Comparison of ENCODE assay signal across 7 mouse cellular contexts in the genomic region with DNA sequence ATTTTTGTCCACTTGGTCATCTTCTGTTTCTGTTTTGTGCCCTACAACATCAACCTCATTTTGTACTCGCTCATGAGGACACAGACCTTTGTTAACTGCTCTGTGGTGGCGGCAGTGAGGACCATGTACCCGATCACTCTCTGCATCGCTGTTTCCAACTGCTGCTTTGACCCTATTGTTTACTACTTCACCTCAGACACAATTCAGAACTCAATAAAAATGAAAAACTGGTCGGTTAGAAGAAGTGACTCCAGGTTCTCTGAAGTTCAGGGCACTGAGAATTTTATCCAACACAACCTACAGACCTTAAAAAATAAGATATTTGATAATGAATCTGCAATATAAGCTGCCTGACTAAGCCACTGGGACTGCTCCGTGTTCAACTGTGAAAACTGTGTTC. TPM values are rescaled to one million over a fixed set of nuclear protein-coding genes. Genes with fewer than 3 reads are reported as not detected.
DNase-seq lines count a peak whose midpoint lies in the region; ATAC-seq and TF ChIP-seq lines count a peak whose summit lies in the region.

No protein-coding gene starts in this region.

- peak overlapping the region; percentile 62 for H3K9ac ChIP-seq in ES-E14 (ENCODE audit: insufficient read depth, low read depth, low read length, poor library complexity, severe bottlenecking)
- H3K9ac ChIP-seq in heart, embryonic 16.5 days (ENCODE audit: low read length) = peak overlapping the region; percentile 80
- H3K9ac ChIP-seq in limb, embryonic 11.5 days (ENCODE audit: low read length) = peak overlapping the region; percentile 81

- H3K27me3 ChIP-seq in heart, embryonic 16.5 days (ENCODE audit: control insufficient read depth, insufficient read depth, low read length) = no peaks in the 10 kb centered on the region
- no peaks in the 10 kb centered on the region for H3K27me3 ChIP-seq in limb, embryonic 11.5 days (ENCODE audit: control insufficient read depth, insufficient read depth, low read length)

- in situ Hi-C loops in ES-E14 (cut with MboI; ENCODE audit: low sequenced_read_pairs in 2 of 2, unreplicated experiment in 2 of 2) = no loop called here

- peak overlapping the region; percentile 38; the same call in 1 of the 2 replicates for H3K27ac ChIP-seq in ES-E14 (ENCODE audit: insufficient read depth, low read depth, low read length, poor library complexity, severe bottlenecking)
- peak overlapping the region; percentile 90 for H3K27ac ChIP-seq in heart, embryonic 16.5 days (ENCODE audit: low read length)
- H3K27ac ChIP-seq in limb, embryonic 11.5 days (replicated peaks; ENCODE audit: low read depth, low read length) = peak overlapping the region; percentile 83

- no peak for DNase-seq in ES-E14 (ENCODE audit: low read depth, low spot score)
- peak; percentile 72 for DNase-seq in limb, embryonic 11.5 days (ENCODE audit: low spot score)
- DNase-seq in neural tube, embryonic 10.5 days (ENCODE audit: extremely low spot score, low spot score) = peak; percentile 42
- DNase-seq in frontal cortex, adult 2 months (ENCODE audit: extremely low spot score in 1 of 2, low spot score in 1 of 2) = no peak
- no peak for DNase-seq in urinary bladder, postnatal 25 days (ENCODE audit: low spot score)

- no peaks in the 10 kb centered on the region for H3K9me3 ChIP-seq in ES-E14 (ENCODE audit: control insufficient read depth, insufficient read depth, low read depth, low read length)
- peaks cover 2% of the 10 kb centered on the region; the same call in 1 of the 2 replicates for H3K9me3 ChIP-seq in heart, embryonic 16.5 days (replicated peaks; ENCODE audit: control insufficient read depth, low read length)
- H3K9me3 ChIP-seq in limb, embryonic 11.5 days (ENCODE audit: control insufficient read depth, low read length) = no peaks in the 10 kb centered on the region

- H3K4me2 ChIP-seq in heart, embryonic 16.5 days (ENCODE audit: low read depth, low read length) = peak overlapping the region; percentile 66
- peak overlapping the region; percentile 35; the same call in 1 of the 2 replicates for H3K4me2 ChIP-seq in limb, embryonic 11.5 days (ENCODE audit: low read depth, severe bottlenecking)

- no peaks in the 10 kb centered on the region for H3K36me3 ChIP-seq in ES-E14 (ENCODE audit: control insufficient read depth, insufficient read depth, low read length, poor library complexity, severe bottlenecking)
- H3K36me3 ChIP-seq in heart, embryonic 16.5 days (ENCODE audit: control insufficient read depth, insufficient read depth) = peaks cover 5% of the 10 kb centered on the region; the same call in 1 of the 2 replicates
- H3K36me3 ChIP-seq in limb, embryonic 11.5 days (ENCODE audit: control insufficient read depth, insufficient read depth, low read length) = no peaks in the 10 kb centered on the region

- WGBS in heart, embryonic 16.5 days = under 1% methylated on average over 6 of the region's 6 CpGs
- WGBS in limb, embryonic 11.5 days = under 1% methylated on average over 6 of the region's 6 CpGs

- ATAC-seq in common myeloid progenitor, adult 5-6 weeks (replicated peaks; ENCODE audit: low read depth, poor library complexity, severe bottlenecking) = 0 out of 2 replicates have a peak, but pooled peaks have one; percentile 36
- ATAC-seq in heart, embryonic 16.5 days (replicated peaks; ENCODE audit: extremely low read depth, insufficient read depth, low FRiP score) = peak; percentile 52; the same call in 1 of the 2 replicates
- ATAC-seq in limb, embryonic 11.5 days (ENCODE audit: insufficient number of reproducible peaks, low FRiP score, low TSS enrichment, low read depth) = 0 out of 2 replicates have a peak, but pooled peaks have one; percentile 58

- H3K4me1 ChIP-seq in ES-E14 (ENCODE audit: control insufficient read depth in 2 of 2, insufficient read depth in 2 of 2, low read length in 2 of 2, poor library complexity in 1 of 2) = peaks cover 4 to 6% of the 10 kb centered on the region in 2 experiments; a peak in 3 of 4 replicates
- peaks cover 10% of the 10 kb centered on the region for H3K4me1 ChIP-seq in heart, embryonic 16.5 days (ENCODE audit: control insufficient read depth, insufficient read depth, low read length)
- H3K4me1 ChIP-seq in limb, embryonic 11.5 days (ENCODE audit: control insufficient read depth, insufficient read depth, low read length) = peaks cover 14% of the 10 kb centered on the region; the same call in 1 of the 2 replicates

- H3K4me3 ChIP-seq in ES-E14 (ENCODE audit: insufficient read depth in 1 of 2, low read depth in 1 of 2, low read length in 2 of 2, poor library complexity in 1 of 2, severe bottlenecking in 1 of 2) = peak overlapping the region; percentile 70 to 80
- peak overlapping the region; percentile 67 for H3K4me3 ChIP-seq in heart, embryonic 16.5 days (ENCODE audit: low read length)
- peak overlapping the region; percentile 46 for H3K4me3 ChIP-seq in limb, embryonic 11.5 days (ENCODE audit: low read depth, low read length)

TF ChIP-seq in ES-E14, 5 proteins besides CTCF, POLR2A, EP300 and RAD21:
- no peak for TF ChIP-seq ZNF384 (IDR thresholded peaks at IDR 0.05; ENCODE audit: low read depth, low read length)
- no peak for TF ChIP-seq CHD2 (IDR thresholded peaks at IDR 0.05; ENCODE audit: low read depth, low read length)

RNA-seq across cellular contexts. Expression of a gene that starts 1.6 kb away (rescaled TPM):
- total RNA-seq in ES-E14 (2012; rRNA removed) = 5.9 and 6.2 TPM in 2 replicates
- 10.1 and 12.2 TPM in 2 replicates for total RNA-seq in common myeloid progenitor, adult 5-6 weeks (2017)
- polyA plus RNA-seq in heart, embryonic 16.5 days (2015; fragmentation: Nextera tagmentation; extraction: Ambion mirVana) = 7.5 and 9.4 TPM in 2 replicates
- 21.2 and 21.7 TPM in 2 replicates for polyA plus RNA-seq in limb, embryonic 11.5 days (2014; fragmentation: Nextera tagmentation; extraction: Ambion mirVana)
- polyA plus RNA-seq in frontal cortex, adult 2 months (2012; rRNA removed) = 3.3 and 3.9 TPM in 2 replicates

Comparison
In these comparisons a context has a peak if more than half of its experiments do, and no peak if none do; other contexts are left out.
1. DNase-seq: peak in limb, embryonic 11.5 days (single experiment) and neural tube, embryonic 10.5 days (single experiment); none in ES-E14 (single experiment), frontal cortex, adult 2 months (0 of 2) and urinary bladder, postnatal 25 days (single experiment).
2. H3K27ac ChIP-seq: peak in every context shown above with its lines; median percentile 90 in heart, embryonic 16.5 days; 83 in limb, embryonic 11.5 days; 38 in ES-E14.
3. Peak in every context shown above with its lines, with median percentiles within 50 percentile points of each other: H3K4me3 ChIP-seq, H3K9ac ChIP-seq and ATAC-seq.